Mouse (Mus musculus) MEL (cell line): ENCODE data around the gene Utp11. TPM values are rescaled to one million over a fixed set of nuclear protein-coding genes. Genes with fewer than 3 reads are reported as not detected.
"Not testable (repeated sequence)": the region's sequence is repeated elsewhere in the genome, so short reads cannot be mapped to it uniquely, and the experiment has no call there.

Experiments
- DNase-seq: peaks from one replicate; pipeline ENCODE4 v3.0.0; 2011; ENCODE audit warnings: low read depth, low spot score
- H3K27ac ChIP-seq: 2 replicates; pipeline ENCODE4 v1.5.1; 2012; ENCODE audit warnings: low read depth, mild to moderate bottlenecking, control low read depth, low read length, moderate library complexity; ENCODE audit not compliant: control insufficient read depth
- H3K27me3 ChIP-seq, 2 experiments: fragments of 150-350 bp in 1 of 2; sonication (generic) in 1 of 2; 2 replicates each; pipeline ENCODE4 v1.6.1; 2012; ENCODE audit warnings: low read length in 2 of 2, mild to moderate bottlenecking in 2 of 2, improper control_type of control experiment in 1 of 2, moderate library complexity in 1 of 2; ENCODE audit not compliant: insufficient read depth in 2 of 2, control insufficient read depth in 1 of 2
- H3K36me3 ChIP-seq, 2 experiments: 2 replicates each; pipeline ENCODE4 v1.6.1; 2012 to 2014; ENCODE audit warnings: low read length in 2 of 2, improper control_type of control experiment in 1 of 2, inconsistent platforms in 1 of 2, mild to moderate bottlenecking in 1 of 2; ENCODE audit not compliant: insufficient read depth in 2 of 2, control insufficient read depth in 1 of 2
- H3K4me1 ChIP-seq, 2 experiments: fragments of 150-350 bp in 1 of 2; sonication (generic) in 1 of 2; 2 replicates each; pipeline ENCODE4 v1.6.1; 2012; ENCODE audit warnings: low read length in 2 of 2, improper control_type of control experiment in 1 of 2, mild to moderate bottlenecking in 1 of 2; ENCODE audit not compliant: insufficient read depth in 2 of 2, control insufficient read depth in 1 of 2
- H3K4me3 ChIP-seq, 2 experiments: fragments of 150-350 bp in 1 of 2; sonication (generic) in 1 of 2; 2 replicates each; pipeline ENCODE4 v1.5.1; 2012; ENCODE audit warnings: low read depth in 2 of 2, low read length in 2 of 2, mild to moderate bottlenecking in 2 of 2, moderate library complexity in 2 of 2, control low read depth in 1 of 2, improper control_type of control experiment in 1 of 2; ENCODE audit not compliant: control insufficient read depth in 1 of 2, insufficient read depth in 1 of 2
- H3K79me2 ChIP-seq: 2 replicates; pipeline ENCODE4 v1.6.1; 2012; ENCODE audit warnings: mild to moderate bottlenecking, low read length, moderate library complexity; ENCODE audit not compliant: control insufficient read depth, poor library complexity, insufficient read depth
- H3K9ac ChIP-seq: 2 replicates; pipeline ENCODE4 v1.6.1; 2012; ENCODE audit warnings: low read depth, mild to moderate bottlenecking, control low read depth, low read length, moderate library complexity; ENCODE audit not compliant: control insufficient read depth, poor library complexity, severe bottlenecking
- H3K9me3 ChIP-seq: fragments of 150-350 bp; sonication (generic); replicated peaks from 2 replicates; pipeline ENCODE4 v1.6.1; 2012; ENCODE audit warnings: mild to moderate bottlenecking, low read length, improper control_type of control experiment, moderate library complexity; ENCODE audit not compliant: insufficient read depth
- CHD1 ChIP-seq: IDR thresholded peaks from 2 replicates; pipeline ENCODE4 v1.6.1; 2012; ENCODE audit warnings: low read depth, mild to moderate bottlenecking, inconsistent platforms, low read length, improper control_type of control experiment
- CTCF ChIP-seq, 3 experiments: IDR thresholded peaks in 2 of 3; conservative IDR thresholded peaks in 1 of 3; 2 replicates each; pipeline ENCODE4 v1.5.1; 2011 to 2012; ENCODE audit warnings: low read length in 3 of 3, low read depth in 2 of 3, mild to moderate bottlenecking in 2 of 3, improper control_type of control experiment in 1 of 3, inconsistent platforms in 1 of 3, mixed read lengths in 1 of 3, moderate library complexity in 1 of 3; ENCODE audit not compliant: control insufficient read depth in 1 of 3, insufficient read depth in 1 of 3, poor library complexity in 1 of 3, severe bottlenecking in 1 of 3
- ELF1 ChIP-seq: IDR thresholded peaks from 2 replicates; pipeline ENCODE4 v1.6.1; 2014; ENCODE audit warnings: low read depth, mild to moderate bottlenecking, inconsistent platforms, low read length, improper control_type of control experiment, moderate library complexity
- GABPA ChIP-seq: IDR thresholded peaks from 2 replicates; pipeline ENCODE4 v1.6.1; 2012; ENCODE audit warnings: low read depth, mild to moderate bottlenecking, inconsistent platforms, low read length, improper control_type of control experiment, moderate library complexity
- HCFC1 ChIP-seq: IDR thresholded peaks from 2 replicates; pipeline ENCODE4 v1.6.1; 2012; ENCODE audit warnings: low read depth, mild to moderate bottlenecking, inconsistent platforms, low read length, improper control_type of control experiment, moderate library complexity
- JUND ChIP-seq: IDR thresholded peaks from 2 replicates; pipeline ENCODE4 v1.6.1; 2011; ENCODE audit warnings: low read depth, mild to moderate bottlenecking, improper control_type of control experiment, low read length
- NRF1 ChIP-seq: IDR thresholded peaks from 2 replicates; pipeline ENCODE4 v1.6.1; 2014; ENCODE audit warnings: low read depth, mild to moderate bottlenecking, inconsistent platforms, low read length, improper control_type of control experiment, moderate library complexity; ENCODE audit not compliant: poor library complexity, insufficient read depth, severe bottlenecking
- POLR2AphosphoS2 ChIP-seq: IDR thresholded peaks from 2 replicates; pipeline ENCODE4 v1.6.1; 2011; ENCODE audit warnings: low read length, improper control_type of control experiment
- RAD21 ChIP-seq: IDR thresholded peaks from 2 replicates; pipeline ENCODE4 v1.6.1; 2011; ENCODE audit warnings: mild to moderate bottlenecking, low read depth, low read length, improper control_type of control experiment
- SIN3A ChIP-seq: IDR thresholded peaks from 2 replicates; pipeline ENCODE4 v1.6.1; 2012; ENCODE audit warnings: low read length, improper control_type of control experiment, inconsistent platforms
- SMC3 ChIP-seq: IDR thresholded peaks from 2 replicates; pipeline ENCODE4 v1.6.1; 2011; ENCODE audit warnings: low read depth, low read length, improper control_type of control experiment
- TBP ChIP-seq: IDR thresholded peaks from 2 replicates; pipeline ENCODE4 v1.8.0; 2011; ENCODE audit warnings: low read depth, low read length, improper control_type of control experiment
- UBTF ChIP-seq: IDR thresholded peaks from 2 replicates; pipeline ENCODE4 v1.6.1; 2012; ENCODE audit warnings: low read depth, mild to moderate bottlenecking, inconsistent platforms, low read length, improper control_type of control experiment, moderate library complexity, borderline replicate concordance; ENCODE audit not compliant: insufficient read depth
- ZC3H11A ChIP-seq: IDR thresholded peaks from 2 replicates; pipeline ENCODE4 v1.6.1; 2012; ENCODE audit warnings: low read depth, mild to moderate bottlenecking, inconsistent platforms, low read length, improper control_type of control experiment
- polyA plus RNA-seq, 2 experiments: library from polyadenylated mRNA; stranded (reverse) in 1 of 2; unstranded in 1 of 2; fragments of >175 nt in 1 of 2; fragments of >200 nt in 1 of 2; gene quantifications; 2 replicates each; pipeline versions ENCODE4 v1.2.1 to v1.2.4; 2012; ENCODE audit warnings: low replicate concordance in 2 of 2, low read depth in 1 of 2; ENCODE audit not compliant: insufficient read length in 2 of 2, insufficient read depth in 1 of 2, missing spikeins in 1 of 2
- total RNA-seq: library from RNA; depleted of rRNA; stranded (reverse); fragments of 300-350 nt; gene quantifications from 2 replicates; pipeline ENCODE4 v1.2.3, GENCODE M21; 2012

Gene Utp11
- total and polyA plus RNA-seq, 3 experiments = 68.3 to 86.9 TPM; not detected in 1

DNA sequence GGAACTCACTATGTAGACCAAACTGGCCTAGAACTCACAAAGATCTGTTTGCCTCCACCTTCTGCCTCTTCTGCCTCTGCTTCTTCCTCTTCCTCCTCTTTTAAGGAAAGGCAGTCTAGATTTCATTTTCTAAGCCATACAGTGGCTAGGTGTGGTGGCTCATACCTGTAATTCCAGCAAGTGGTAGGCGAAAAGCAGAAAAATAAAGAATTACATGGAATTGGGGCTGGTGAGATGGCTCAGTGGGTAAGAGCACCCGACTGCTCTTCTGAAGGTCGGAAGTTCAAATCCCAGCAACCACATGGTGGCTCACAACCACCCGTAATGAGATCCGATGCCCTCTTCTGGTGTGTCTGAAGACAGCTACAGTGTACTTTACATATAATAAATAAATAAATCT is 20.4 kb upstream of the Utp11 start:
- H3K79me2 ChIP-seq = peaks cover 16% of the 10 kb centered on the region
- DNase-seq, H3K27ac ChIP-seq, H3K9ac ChIP-seq, H3K4me3 ChIP-seq, H3K9me3 ChIP-seq, H3K27me3 ChIP-seq: not testable (repeated sequence)
- H3K4me1 ChIP-seq = peaks cover 0 to 16% of the 10 kb centered on the region in 2 experiments; a peak in 2 of 4 replicates
- peak; percentile 83 for TF ChIP-seq TBP
- H3K36me3 ChIP-seq = peaks cover 2 to 11% of the 10 kb centered on the region in 2 experiments

DNA sequence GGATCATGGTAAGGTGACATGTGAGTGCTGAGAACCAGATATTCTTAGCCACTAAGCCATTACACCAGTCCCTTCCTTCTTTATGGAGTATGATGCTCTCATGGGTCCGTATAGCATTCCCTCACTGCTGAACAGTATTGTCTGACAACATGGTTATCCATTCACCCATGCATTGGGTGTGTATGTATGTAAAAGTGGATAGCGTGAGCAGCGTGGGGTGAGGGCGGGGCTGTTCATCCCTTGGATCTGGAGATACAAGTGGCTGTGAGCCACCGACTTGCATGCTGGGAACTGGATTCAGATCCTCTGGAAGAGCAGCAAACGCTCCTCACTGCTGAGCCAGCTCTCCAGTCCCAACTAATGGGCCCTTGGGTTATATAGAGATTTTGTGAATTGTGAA is 19.2 kb upstream of the Utp11 start:
- Histone ChIP-seq H3K27me3 (no peaks in the 10 kb centered on the region), H3K9ac (no peak overlapping the region), H3K4me3 (no peak overlapping the region), H3K4me1 (peaks cover 0 to 16% of the 10 kb centered on the region in 2 experiments; a peak in 2 of 4 replicates), H3K27ac (no peak overlapping the region), H3K79me2 (peaks cover 16% of the 10 kb centered on the region), H3K36me3 (peaks cover 0 to 11% of the 10 kb centered on the region in 2 experiments; a peak in 2 of 4 replicates), H3K9me3 (no peaks in the 10 kb centered on the region)
- TF ChIP-seq ELF1 = no peak
- no peak for DNase-seq

- H3K9ac ChIP-seq = no peak overlapping the region
- DNase-seq = peak; percentile 87
- no peak overlapping the region for H3K27ac ChIP-seq
- H3K27me3 ChIP-seq = no peaks in the 10 kb centered on the region
- peaks cover 0 to 13% of the 10 kb centered on the region in 2 experiments; a peak in 2 of 4 replicates for H3K4me1 ChIP-seq
- H3K9me3 ChIP-seq = no peaks in the 10 kb centered on the region
- H3K36me3 ChIP-seq = peaks cover 0 to 5% of the 10 kb centered on the region in 2 experiments; a peak in 2 of 4 replicates
- H3K4me3 ChIP-seq = peak overlapping the region in 1 of 2 experiments; percentile 2; a peak in 1 of 4 replicates
- TF ChIP-seq JUND (no peak), ELF1 (0 out of 2 replicates have a peak, but pooled peaks have one; percentile 12), HCFC1 (0 out of 2 replicates have a peak, but pooled peaks have one; percentile 41), UBTF (no peak), ZC3H11A (peak; percentile 41; the same call in 1 of the 2 replicates), RAD21 (peak; percentile 44), GABPA (no peak), TBP (0 out of 2 replicates have a peak, but pooled peaks have one; percentile 22), CTCF (IDR thresholded peaks at IDR 0.05 in 2 of 3, conservative IDR thresholded peaks at IDR 0.05 in 1 of 3; ENCODE audit: control insufficient read depth in 1 of 3, insufficient read depth in 1 of 3, low read depth in 2 of 3, low read length in 3 of 3, poor library complexity in 1 of 3, severe bottlenecking in 1 of 3) (peak; percentile 41 to 68 (median 58)), CHD1 (no peak), POLR2AphosphoS2 (no peak), NRF1 (no peak), SIN3A (peak; percentile 34; the same call in 1 of the 2 replicates), SMC3 (peak; percentile 71)
- H3K79me2 ChIP-seq = peaks cover 12% of the 10 kb centered on the region
These were observed 17.4 kb upstream of the Utp11 start for GRCm38 (mm10) chr4:124710776-124711291.
